Mouse (Mus musculus) liver, adult 2 months (tissue): ENCODE data around the gene 1810055G02Rik.

ENCODE experiments used
- CTCF ChIP-seq: fragments of 200-500 bp; IDR thresholded peaks from 2 replicates; pipeline ENCODE4 v1.5.1; 2011; ENCODE audit warnings: low read depth, low read length, control low read depth
- POLR2A ChIP-seq: fragments of 200-500 bp; IDR thresholded peaks from 2 replicates; pipeline ENCODE4 v1.6.1; 2011; ENCODE audit warnings: low read length, control low read depth; ENCODE audit not compliant: insufficient read depth; ENCODE audit errors: extremely low read depth

DNA sequence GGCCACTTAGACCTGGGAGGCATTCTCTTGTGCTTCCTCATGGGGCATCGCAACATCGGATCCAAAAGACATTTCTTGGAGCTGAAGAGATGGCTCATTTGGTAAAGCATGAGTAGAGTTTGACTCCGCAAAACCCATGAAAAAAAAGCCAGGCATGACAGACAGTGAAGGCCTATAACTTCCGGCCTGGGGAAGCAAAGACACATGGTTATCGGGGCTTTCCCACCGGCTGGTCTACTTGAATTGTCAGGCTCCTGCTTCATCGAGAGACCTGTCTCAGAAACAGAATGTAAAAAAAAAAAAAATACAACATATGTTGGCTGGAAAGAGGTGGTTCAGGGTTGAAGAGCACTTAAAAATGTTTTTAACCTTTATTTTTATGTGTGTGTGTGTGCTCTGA, 31.6 kb downstream of the 1810055G02Rik start:
- no peak for TF ChIP-seq POLR2A
- TF ChIP-seq CTCF = no peak
